Mouse (Mus musculus) cortical plate, adult 2 months (tissue): Measurements from ENCODE around the gene Rabgap1. TPM values are rescaled to one million over a fixed set of nuclear protein-coding genes. Genes with fewer than 3 reads are reported as not detected.

Experiments used
- H3K27ac ChIP-seq: fragments of 200-500 bp; 2 replicates; pipeline ENCODE4 v1.5.1; 2012; ENCODE audit warnings: low read length, control low read depth, inconsistent platforms; ENCODE audit not compliant: insufficient read depth
- H3K4me1 ChIP-seq: fragments of 200-500 bp; 2 replicates; pipeline ENCODE4 v1.6.1; 2011; ENCODE audit warnings: low read length; ENCODE audit not compliant: control insufficient read depth, insufficient read depth
- H3K4me3 ChIP-seq: fragments of 200-500 bp; 2 replicates; pipeline ENCODE4 v1.5.1; 2011; ENCODE audit warnings: mild to moderate bottlenecking, low read length, control low read depth; ENCODE audit not compliant: insufficient read depth
- CTCF ChIP-seq: fragments of 200-500 bp; IDR thresholded peaks from 2 replicates; pipeline ENCODE4 v1.5.1; 2011; ENCODE audit warnings: mild to moderate bottlenecking, control low read depth, low read length; ENCODE audit not compliant: insufficient read depth; ENCODE audit errors: extremely low read depth
- POLR2A ChIP-seq: fragments of 200-500 bp; IDR thresholded peaks from 2 replicates; pipeline ENCODE4 v1.6.1; 2011; ENCODE audit warnings: mild to moderate bottlenecking, low read length, control low read depth; ENCODE audit not compliant: insufficient read depth; ENCODE audit errors: extremely low read depth
- polyA plus RNA-seq: library from polyadenylated mRNA; depleted of rRNA; stranded (reverse); fragments of >200 nt; gene quantifications from 2 replicates; pipeline ENCODE4 v1.2.3, GENCODE M21; 2012

The Rabgap1 gene
- polyA plus RNA-seq, 1 experiment = 41.7 TPM

DNA sequence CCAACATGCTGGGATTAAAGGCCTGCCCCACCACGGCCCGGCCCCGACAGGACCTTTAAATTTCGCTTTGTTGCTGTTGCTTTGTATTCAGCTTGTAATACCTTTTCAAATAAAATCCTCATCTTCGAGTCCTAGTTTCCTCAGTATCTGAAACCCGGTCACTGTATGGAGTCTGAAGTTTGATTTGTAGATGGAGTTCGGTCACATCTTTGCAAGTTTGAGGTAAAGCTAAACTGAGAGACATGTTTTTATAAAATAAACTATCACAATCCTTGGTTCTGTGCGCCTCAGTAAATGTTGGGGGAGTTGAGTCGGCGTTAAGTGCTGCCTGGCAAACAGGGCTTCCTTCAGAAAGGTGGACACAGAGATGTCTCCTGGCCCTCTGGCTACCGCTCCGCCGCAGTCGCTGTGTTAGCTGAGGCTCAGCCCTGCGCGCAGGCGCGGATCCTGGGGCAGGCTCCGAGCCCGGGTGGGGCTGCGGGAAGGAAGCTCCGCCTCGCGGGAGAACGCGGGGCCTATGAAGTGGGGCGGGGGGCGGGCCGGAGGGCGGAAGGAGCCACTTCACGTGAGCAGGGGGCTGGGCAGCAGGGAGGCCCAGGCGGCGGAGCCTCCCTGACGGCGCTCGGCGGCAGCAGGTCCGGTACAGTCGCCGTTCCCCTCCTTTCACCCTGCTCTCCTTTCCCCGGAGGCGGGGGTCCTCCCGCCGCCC, 8.7 kb downstream of the Rabgap1 start:
- peak overlapping the region; percentile 75 for H3K4me3 ChIP-seq
- no peak overlapping the region; the same call in 1 of the 2 replicates for H3K27ac ChIP-seq
- peaks cover 4% of the 10 kb centered on the region; the same call in 1 of the 2 replicates for H3K4me1 ChIP-seq
- no peak for TF ChIP-seq CTCF
- TF ChIP-seq POLR2A = peak; percentile 82

DNA sequence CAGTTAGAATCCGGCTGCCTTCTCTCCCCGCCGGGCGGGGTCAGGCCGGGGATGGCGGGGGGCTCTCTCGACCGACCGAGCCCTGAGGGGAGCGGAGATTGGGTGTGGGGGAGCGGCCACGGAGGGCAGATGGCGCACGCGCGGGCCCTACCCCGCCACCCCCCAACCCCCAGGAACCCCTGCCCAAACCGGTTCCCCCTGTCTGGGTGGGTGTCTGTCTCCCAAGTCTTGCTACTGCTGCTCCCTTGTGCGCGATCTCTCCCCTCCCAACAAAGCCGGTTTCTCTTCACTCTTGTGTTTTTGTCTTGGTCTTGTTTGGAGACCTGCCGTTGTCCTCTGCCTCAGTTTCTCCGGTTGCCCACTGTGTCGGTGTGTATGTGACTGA, 9.3 kb downstream of the Rabgap1 start:
- no peak overlapping the region for H3K27ac ChIP-seq

DNA sequence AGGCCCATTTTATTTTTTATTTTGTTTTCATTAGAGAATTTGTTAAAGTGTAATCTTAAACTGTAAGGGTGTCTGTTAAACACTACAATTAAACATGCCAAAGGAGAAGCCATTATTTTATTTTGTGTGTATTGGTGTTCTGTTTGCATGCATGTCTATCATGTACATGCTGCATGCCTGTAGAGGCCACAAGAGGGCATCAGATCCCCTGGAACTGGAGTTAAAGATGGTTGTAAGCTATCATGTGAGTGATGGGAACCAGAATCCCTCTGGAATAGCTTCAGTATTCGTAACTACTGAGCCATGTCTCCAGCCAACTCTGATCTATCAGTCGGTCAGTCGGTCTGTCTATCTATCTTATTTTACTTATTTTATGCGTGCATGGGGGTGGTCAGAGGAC, 17.6 kb downstream of the Rabgap1 start:
- Histone ChIP-seq H3K4me1 (no peaks in the 10 kb centered on the region), H3K4me3 (no peak overlapping the region), H3K27ac (no peak overlapping the region)
- TF ChIP-seq CTCF (no peak), POLR2A (no peak)

More for the DNA sequence above, 9.3 kb downstream of the Rabgap1 start:
- H3K4me1 ChIP-seq = peaks cover 4% of the 10 kb centered on the region; the same call in 1 of the 2 replicates
- no peak for TF ChIP-seq POLR2A
- TF ChIP-seq CTCF = no peak
- peak overlapping the region; percentile 75 for H3K4me3 ChIP-seq

DNA sequence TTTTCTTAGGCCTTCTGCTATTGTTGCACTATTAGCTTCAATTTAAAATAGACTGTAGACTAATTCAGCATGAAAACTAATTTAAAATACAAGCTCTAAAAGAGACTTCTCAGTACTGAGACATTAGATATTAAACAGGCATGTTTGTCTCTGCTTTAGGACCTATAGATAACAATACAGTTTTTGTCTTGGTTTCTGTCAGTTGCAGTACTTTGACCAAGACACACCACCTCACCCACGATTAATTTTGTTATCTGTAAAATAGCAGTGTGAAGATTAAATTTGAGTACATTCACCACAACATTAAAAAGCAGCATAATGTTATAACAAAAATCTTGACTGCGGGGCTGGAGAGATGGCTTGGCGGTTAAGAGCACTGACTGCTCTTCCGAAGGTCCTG, 23.2 kb downstream of the Rabgap1 start:
- no peak for TF ChIP-seq POLR2A
- TF ChIP-seq CTCF = no peak
- no peaks in the 10 kb centered on the region for H3K4me1 ChIP-seq
- no peak overlapping the region for H3K27ac ChIP-seq
- no peak overlapping the region for H3K4me3 ChIP-seq

DNA sequence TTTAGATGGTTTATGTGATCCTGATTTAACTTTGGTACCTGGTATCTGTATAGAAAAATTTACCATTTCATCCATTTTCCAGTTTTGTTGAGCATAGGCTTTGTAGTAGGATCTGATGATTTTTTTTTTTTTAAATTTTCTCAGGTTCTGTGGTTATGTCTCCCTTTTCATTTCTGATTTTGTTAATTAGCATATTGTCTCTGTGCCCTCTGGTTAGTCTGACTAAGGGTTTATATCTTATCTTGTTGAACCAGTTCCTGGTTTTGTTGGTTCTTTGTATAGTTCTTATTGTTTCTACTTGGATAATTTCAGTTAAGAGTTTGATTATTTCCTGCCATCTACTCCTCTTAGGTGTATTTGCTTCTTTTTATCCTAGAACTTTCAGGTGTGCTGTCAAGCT, 36.5 kb downstream of the Rabgap1 start:
- Histone ChIP-seq H3K4me3 (no peak overlapping the region), H3K4me1 (no peaks in the 10 kb centered on the region), H3K27ac (no peak overlapping the region)
- TF ChIP-seq POLR2A (no peak), CTCF (no peak)

DNA sequence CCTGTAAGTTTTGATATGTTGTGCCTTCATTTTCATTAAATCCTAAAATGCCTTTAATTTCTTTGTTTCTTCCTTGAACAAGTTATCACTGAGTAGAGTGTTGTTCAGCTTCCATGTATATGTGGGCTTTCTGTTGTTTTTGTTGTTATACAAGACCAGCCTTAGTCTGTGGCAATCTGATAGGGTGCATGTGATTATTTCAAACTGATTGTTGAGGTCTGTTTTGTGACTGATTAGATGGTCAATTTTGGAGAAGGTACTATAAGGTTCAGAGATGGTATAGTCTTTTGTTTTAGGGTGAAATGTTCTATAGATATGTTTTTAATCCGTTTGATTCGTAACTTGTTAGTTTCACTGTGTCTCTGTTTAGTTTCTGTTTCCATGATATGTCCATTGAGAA, 37.0 kb downstream of the Rabgap1 start:
- TF ChIP-seq POLR2A (no peak), CTCF (no peak)
- Histone ChIP-seq H3K27ac (no peak overlapping the region), H3K4me1 (no peaks in the 10 kb centered on the region), H3K4me3 (no peak overlapping the region)

DNA sequence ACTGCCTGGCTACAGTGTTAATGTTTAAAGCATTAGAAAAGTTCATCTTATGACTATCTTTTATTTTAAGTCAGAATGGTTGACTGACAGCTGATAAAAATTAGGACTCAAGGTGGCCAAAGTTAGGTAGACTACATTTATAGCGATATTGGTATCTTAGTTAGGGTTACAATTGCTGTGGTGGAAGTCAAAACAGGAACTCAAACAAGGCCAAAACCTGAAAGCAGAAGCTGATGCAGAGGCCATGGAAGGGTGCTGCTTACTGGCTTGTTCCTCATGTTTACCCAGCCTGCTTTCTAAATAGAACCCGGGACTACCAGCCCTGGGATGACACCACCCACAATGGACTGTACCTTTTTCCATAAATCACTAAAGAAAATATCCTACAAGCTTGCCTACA, 41.1 kb downstream of the Rabgap1 start:
- Histone ChIP-seq H3K4me3 (no peak overlapping the region), H3K27ac (no peak overlapping the region), H3K4me1 (no peaks in the 10 kb centered on the region)
- no peak for TF ChIP-seq CTCF
- TF ChIP-seq POLR2A = no peak

DNA sequence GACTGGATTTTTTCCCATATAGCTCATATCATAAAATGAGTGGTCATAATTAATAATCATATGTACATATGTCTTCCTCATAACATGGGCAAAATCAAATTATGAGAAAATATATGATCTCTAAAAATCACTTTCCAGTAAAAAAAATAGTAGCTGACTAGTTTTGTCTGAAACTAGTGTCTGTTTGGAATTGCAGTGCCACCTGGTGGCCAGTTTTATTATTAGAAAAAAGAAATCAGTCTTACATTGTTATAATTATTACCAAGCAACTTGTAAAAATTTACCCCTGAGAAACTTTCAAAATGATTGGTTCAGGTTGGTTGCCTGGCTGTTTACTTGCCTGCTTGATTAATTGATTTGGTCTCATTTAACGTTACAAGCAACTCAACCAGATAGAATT, 42.3 kb downstream of the Rabgap1 start:
- TF ChIP-seq CTCF (no peak), POLR2A (no peak)

DNA sequence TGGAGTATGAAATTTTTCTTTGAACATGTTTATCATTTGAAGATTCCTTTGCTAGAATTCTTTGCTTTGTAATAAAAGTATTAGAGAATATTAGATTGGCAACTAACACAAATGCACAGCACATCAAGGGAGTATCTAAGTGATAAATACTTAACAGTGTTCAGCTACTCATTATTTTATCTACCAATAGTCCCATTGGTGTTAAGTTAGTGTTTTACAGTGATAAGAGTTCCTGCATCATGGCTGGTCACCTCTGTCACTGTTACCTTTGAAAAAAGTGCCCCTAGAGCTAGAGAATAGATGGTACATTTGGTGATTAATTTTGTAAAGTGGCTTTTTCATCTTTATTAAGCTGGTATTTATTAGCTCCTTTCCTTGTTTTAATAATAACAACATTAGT, 43.3 kb downstream of the Rabgap1 start:
- no peaks in the 10 kb centered on the region for H3K4me1 ChIP-seq
- no peak for TF ChIP-seq POLR2A
- no peak for TF ChIP-seq CTCF
- no peak overlapping the region for H3K27ac ChIP-seq
- H3K4me3 ChIP-seq = no peak overlapping the region

More for the DNA sequence above, 42.3 kb downstream of the Rabgap1 start:
- H3K4me3 ChIP-seq = no peak overlapping the region
- no peak overlapping the region for H3K27ac ChIP-seq
- H3K4me1 ChIP-seq = no peaks in the 10 kb centered on the region

DNA sequence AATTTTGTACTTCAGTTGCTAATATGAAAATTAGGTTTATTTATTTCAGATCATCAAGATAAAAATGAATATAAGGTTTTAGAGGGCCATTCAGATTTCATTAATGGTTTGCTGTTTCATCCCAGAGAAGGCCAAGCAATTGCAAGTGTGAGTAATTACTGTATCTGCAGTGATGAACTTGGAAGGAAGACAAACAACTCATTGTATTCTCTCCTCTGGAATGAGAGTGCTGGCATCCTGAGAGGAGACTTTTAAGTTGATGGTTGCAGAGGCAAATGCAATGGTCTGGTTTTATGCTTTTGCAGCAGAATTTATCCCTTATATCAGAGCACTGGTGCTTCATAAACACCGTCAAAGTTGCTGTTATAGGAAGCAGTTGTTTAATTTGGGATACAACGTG, 45.9 kb downstream of the Rabgap1 start:
- Histone ChIP-seq H3K4me1 (no peaks in the 10 kb centered on the region), H3K27ac (no peak overlapping the region), H3K4me3 (no peak overlapping the region)
- TF ChIP-seq CTCF = no peak
